Comparison of ENCODE assay signal across 8 mouse cellular contexts in the genomic region with DNA sequence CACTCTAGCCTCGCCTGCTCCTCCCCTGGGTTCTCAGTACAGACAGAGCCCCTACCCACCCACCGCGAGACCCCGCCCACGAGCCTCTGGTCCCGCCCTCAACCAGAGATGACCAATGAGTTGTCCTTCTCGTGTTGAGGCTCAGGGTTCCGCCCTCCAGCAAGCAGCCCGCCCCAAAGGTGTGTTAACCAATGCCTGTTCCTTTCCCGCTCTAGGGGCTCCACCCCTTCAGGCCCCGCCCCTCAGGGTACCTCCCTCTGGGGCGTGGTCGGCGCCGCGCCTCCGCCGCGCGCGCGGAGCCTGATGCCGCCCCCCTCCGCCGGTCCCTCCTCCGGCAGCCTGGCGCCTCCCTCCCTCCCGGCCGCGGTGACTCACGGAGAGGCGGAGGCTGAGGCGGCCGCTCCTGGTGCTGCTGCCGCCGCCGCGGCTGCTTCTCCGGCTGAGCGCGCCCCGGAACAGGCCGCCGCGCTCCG. TPM values are rescaled to one million over a fixed set of nuclear protein-coding genes. Genes with fewer than 3 reads are reported as not detected.
DNase-seq lines count a peak whose midpoint lies in the region; ATAC-seq lines count a peak whose summit lies in the region.

A gene (plus strand): TSS at position 369 of the 473 bp plus-strand sequence.

- H3K4me2 ChIP-seq in hindbrain, embryonic 13.5 days, result peak within 1 kb of the TSS; percentile 74

- peak within 1 kb of the TSS; percentile 93 for H3K9ac ChIP-seq in hindbrain, embryonic 13.5 days

- 0% methylated on average over 36 of the region's 46 CpGs for WGBS in hindbrain, embryonic 13.5 days

- H3K27ac ChIP-seq in hindbrain, embryonic 13.5 days, result peak within 1 kb of the TSS; percentile 66

- no peaks in the 10 kb centered on the region for H3K36me3 ChIP-seq in hindbrain, embryonic 13.5 days

- H3K27me3 ChIP-seq in hindbrain, embryonic 13.5 days, result no peaks in the 10 kb centered on the region

- H3K9me3 ChIP-seq in hindbrain, embryonic 13.5 days, result no peaks in the 10 kb centered on the region

- DNase-seq in NIH3T3 (ENCODE audit: low read depth), result peak; percentile 98
- peak; percentile 98 to 99 for DNase-seq in cerebellum, postnatal 10 days
- DNase-seq in frontal cortex, postnatal 14 days (ENCODE audit: low spot score in 2 of 2), result peak; percentile 92 to 95
- peak; percentile 77 to 89 for DNase-seq in layer of hippocampus, postnatal 25 days (ENCODE audit: extremely low spot score in 1 of 2, low spot score in 1 of 2)
- DNase-seq in lung, postnatal 25 days (ENCODE audit: low spot score), result peak; percentile 97
- peak; percentile 97 for DNase-seq in retina, embryonic 14.5 days (ENCODE audit: low spot score)
- peak; percentile 97 for DNase-seq in thymus, postnatal 4 days

- H3K4me1 ChIP-seq in hindbrain, embryonic 13.5 days (replicated peaks), result peaks cover 26% of the 10 kb centered on the region

- H3K4me3 ChIP-seq in hindbrain, embryonic 13.5 days, result peak within 1 kb of the TSS; percentile 85

- ATAC-seq in hindbrain, embryonic 13.5 days (ENCODE audit: low FRiP score), result peak; percentile 97

RNA-seq across cellular contexts. Expression of the gene that starts here (rescaled TPM):
- polyA plus RNA-seq in hindbrain, embryonic 13.5 days (2015; fragmentation: Nextera tagmentation; extraction: Ambion mirVana), result 85.3 and 85.4 TPM in 2 replicates
- 10 to 100 TPM; 39.5 to 41.1 TPM for total RNA-seq in layer of hippocampus, postnatal 25 days (2021)

Comparison
In these comparisons a context has a peak if more than half of its experiments do, and no peak if none do; other contexts are left out.
1. Peak in every context shown above with its lines: DNase-seq, ATAC-seq, H3K4me3 ChIP-seq and H3K27ac ChIP-seq.